Mouse (Mus musculus) cortical plate, adult 2 months (tissue): ENCODE data around the gene Proca1.

ENCODE experiments used
- CTCF ChIP-seq: fragments of 200-500 bp; IDR thresholded peaks from 2 replicates; pipeline ENCODE4 v1.5.1; 2011; ENCODE audit warnings: mild to moderate bottlenecking, control low read depth, low read length; ENCODE audit not compliant: insufficient read depth; ENCODE audit errors: extremely low read depth
- POLR2A ChIP-seq: fragments of 200-500 bp; IDR thresholded peaks from 2 replicates; pipeline ENCODE4 v1.6.1; 2011; ENCODE audit warnings: mild to moderate bottlenecking, low read length, control low read depth; ENCODE audit not compliant: insufficient read depth; ENCODE audit errors: extremely low read depth

GRCm38 (mm10) chr11:78181830-78182357 lies 11.3 kb upstream of the Proca1 start:
- no peak for TF ChIP-seq POLR2A
- no peak for TF ChIP-seq CTCF
